Comparison of ENCODE assay signal across 8 mouse cellular contexts in genomic region chr7:3692382-3692986, GRCm38 (mm10). TPM values are rescaled to one million over a fixed set of nuclear protein-coding genes. Genes with fewer than 3 reads are reported as not detected.
DNase-seq lines count a peak whose midpoint lies in the region; ATAC-seq and TF ChIP-seq lines count a peak whose summit lies in the region.

TSS of gene Tsen34 (plus strand) at chr7:3692863.

- 0 out of 2 replicates have a peak, but pooled peaks have one; percentile 6 for TF ChIP-seq EP300 in heart, adult 2 months (IDR thresholded peaks at IDR 0.05; ENCODE audit: insufficient read depth, low read depth, low read length)

- TF ChIP-seq POLR2A in heart, adult 2 months (IDR thresholded peaks at IDR 0.05; ENCODE audit: insufficient read depth, low read depth, low read length): no peak

- H3K36me3 ChIP-seq in heart, adult 2 months (ENCODE audit: control insufficient read depth, insufficient read depth, low read length): no peaks in the 10 kb centered on the region; the same call in 1 of the 2 replicates
- H3K36me3 ChIP-seq in G1E (replicated peaks) (peaks cover 53% of the 10 kb centered on the region), macrophage (ENCODE audit: inconsistent target) (peaks cover 10% of the 10 kb centered on the region; the same call in 1 of the 2 replicates)
- H3K36me3 ChIP-seq in hindbrain, embryonic 16.5 days (ENCODE audit: control insufficient read depth, insufficient read depth, low read length): peaks cover 12% of the 10 kb centered on the region

- WGBS in heart, adult 2 months: under 1% methylated on average over 49 of the region's 49 CpGs
- under 1% methylated on average over 47 of the region's 49 CpGs for WGBS in hindbrain, embryonic 16.5 days
- WGBS in macrophage (ENCODE audit: missing documents): under 1% methylated on average over 49 of the region's 49 CpGs

- H3K4me1 ChIP-seq in heart, adult 2 months (ENCODE audit: control insufficient read depth, insufficient read depth, low read length): no peaks in the 10 kb centered on the region; the same call in 1 of the 2 replicates
- H3K4me1 ChIP-seq in G1E (ENCODE audit: insufficient read depth, low read depth, low read length): peaks cover 39% of the 10 kb centered on the region
- peaks cover 19% of the 10 kb centered on the region for H3K4me1 ChIP-seq in hindbrain, embryonic 16.5 days (ENCODE audit: control insufficient read depth, insufficient read depth, low read depth, low read length)

- peak; percentile 24 for TF ChIP-seq CTCF in heart, adult 2 months (IDR thresholded peaks at IDR 0.05)
- TF ChIP-seq CTCF in G1E (IDR thresholded peaks at IDR 0.05; ENCODE audit: low read depth, low read length): no peak

- intact Hi-C loops in heart, adult 2 months (cut with DNase I): loop anchor here (1.0 to 10.0 kb wide), 5 partner anchors 27 to 995 kb away; partner anchors contain the start of genes Cnot3, Hspbp1, Leng1 and Leng8

- no peaks in the 10 kb centered on the region for H3K9me3 ChIP-seq in G1E (replicated peaks)
- H3K9me3 ChIP-seq in hindbrain, embryonic 16.5 days (ENCODE audit: control insufficient read depth, low read length): no peaks in the 10 kb centered on the region

- H3K27ac ChIP-seq in heart, adult 2 months: peak within 1 kb of the TSS; percentile 97
- peak within 1 kb of the TSS; percentile 91 for H3K27ac ChIP-seq in hindbrain, embryonic 16.5 days (ENCODE audit: low read depth, low read length)
- H3K27ac ChIP-seq in macrophage: peak within 1 kb of the TSS; percentile 91

- no peaks in the 10 kb centered on the region for H3K79me2 ChIP-seq in heart, adult 2 months (replicated peaks; ENCODE audit: control insufficient read depth, insufficient read depth, low read length)
- peaks cover 29% of the 10 kb centered on the region for H3K79me2 ChIP-seq in macrophage (ENCODE audit: inconsistent target)

- peak within 1 kb of the TSS; percentile 81 for H3K4me2 ChIP-seq in hindbrain, embryonic 16.5 days (ENCODE audit: low read length)

- ATAC-seq in G1E (ENCODE audit: extremely low read depth, insufficient number of reproducible peaks, low FRiP score, poor library complexity, severe bottlenecking): no peak
- no peak; the same call in 1 of the 2 replicates for ATAC-seq in hindbrain, embryonic 16.5 days

- peak within 1 kb of the TSS; percentile 72 for H3K4me3 ChIP-seq in heart, adult 2 months
- H3K4me3 ChIP-seq in G1E (ENCODE audit: low read depth, low read length): peak within 1 kb of the TSS; percentile 88
- peak within 1 kb of the TSS; percentile 56 for H3K4me3 ChIP-seq in hindbrain, embryonic 16.5 days (ENCODE audit: low read length)
- peak within 1 kb of the TSS; percentile 61 for H3K4me3 ChIP-seq in macrophage (ENCODE audit: inconsistent target)

- DNase-seq in heart, adult 2 months: no peak
- DNase-seq in heart, adult 11 months: no peak
- DNase-seq in G1E (ENCODE audit: low spot score): peak; percentile 78
- no peak for DNase-seq in gastrocnemius, adult 18-20 months (ENCODE audit: low spot score)
- no peak for DNase-seq in cerebellum, adult 8-10 months
- DNase-seq in frontal cortex, postnatal 10 days (ENCODE audit: low spot score in 2 of 2): no peak

- H3K9ac ChIP-seq in heart, adult 2 months (ENCODE audit: low read depth, low read length): peak within 1 kb of the TSS; percentile 92
- peak within 1 kb of the TSS; percentile 88 for H3K9ac ChIP-seq in hindbrain, embryonic 16.5 days (ENCODE audit: low read depth, low read length)

- H3K27me3 ChIP-seq in heart, adult 2 months (ENCODE audit: control insufficient read depth, insufficient read depth, low read length): no peaks in the 10 kb centered on the region
- H3K27me3 ChIP-seq in G1E (ENCODE audit: insufficient read depth, low read length): no peaks in the 10 kb centered on the region
- no peaks in the 10 kb centered on the region for H3K27me3 ChIP-seq in hindbrain, embryonic 16.5 days (replicated peaks; ENCODE audit: control insufficient read depth, insufficient read depth, low read length)

RNA-seq across cellular contexts. Expression of gene Tsen34, which starts in this region (rescaled TPM):
- total RNA-seq in heart, adult 2 months (2021): 10 to 100 TPM; 60.0 to 66.6 TPM
- 80.8 and 82.3 TPM in 2 replicates for polyA plus RNA-seq in heart, adult 2 months (2012; rRNA removed)
- total RNA-seq in G1E (2014; fragmentation: Nextera tagmentation): 7.8 and 8.4 TPM in 2 replicates
- total RNA-seq in G1E (2017): 17.0 and 28.6 TPM in 2 replicates
- 70.3 and 100 TPM in 2 replicates for polyA plus RNA-seq in G1E (2012)
- 10 to 100 TPM; 27.3 to 31.9 TPM for total RNA-seq in gastrocnemius, adult 18-20 months (2021)
- polyA plus RNA-seq in hindbrain, embryonic 16.5 days (2015; fragmentation: Nextera tagmentation; extraction: Ambion mirVana): 282 and 308 TPM in 2 replicates
- 10 to 100 TPM in 24 of 26 experiments, 1 to 10 TPM in 2; 8.2 to 50.8 (median 30.6) TPM for total RNA-seq in macrophage (2018; cell fraction: chromatin; rRNA removed)
- 10 to 100 TPM; 21.9 to 48.2 (median 37.9) TPM for total RNA-seq in macrophage (2018; cell fraction: cytosol; rRNA removed)
- 10 to 100 TPM; 11.7 to 48.9 (median 26.5) TPM for total RNA-seq in macrophage (2018; cell fraction: nucleus; rRNA removed)
- polyA plus RNA-seq in macrophage (2018): 16.8 to 42.4 TPM (median 42.3 TPM) in 3 replicates
